11 mouse cellular contexts compared by ENCODE assay signal in the genomic region with DNA sequence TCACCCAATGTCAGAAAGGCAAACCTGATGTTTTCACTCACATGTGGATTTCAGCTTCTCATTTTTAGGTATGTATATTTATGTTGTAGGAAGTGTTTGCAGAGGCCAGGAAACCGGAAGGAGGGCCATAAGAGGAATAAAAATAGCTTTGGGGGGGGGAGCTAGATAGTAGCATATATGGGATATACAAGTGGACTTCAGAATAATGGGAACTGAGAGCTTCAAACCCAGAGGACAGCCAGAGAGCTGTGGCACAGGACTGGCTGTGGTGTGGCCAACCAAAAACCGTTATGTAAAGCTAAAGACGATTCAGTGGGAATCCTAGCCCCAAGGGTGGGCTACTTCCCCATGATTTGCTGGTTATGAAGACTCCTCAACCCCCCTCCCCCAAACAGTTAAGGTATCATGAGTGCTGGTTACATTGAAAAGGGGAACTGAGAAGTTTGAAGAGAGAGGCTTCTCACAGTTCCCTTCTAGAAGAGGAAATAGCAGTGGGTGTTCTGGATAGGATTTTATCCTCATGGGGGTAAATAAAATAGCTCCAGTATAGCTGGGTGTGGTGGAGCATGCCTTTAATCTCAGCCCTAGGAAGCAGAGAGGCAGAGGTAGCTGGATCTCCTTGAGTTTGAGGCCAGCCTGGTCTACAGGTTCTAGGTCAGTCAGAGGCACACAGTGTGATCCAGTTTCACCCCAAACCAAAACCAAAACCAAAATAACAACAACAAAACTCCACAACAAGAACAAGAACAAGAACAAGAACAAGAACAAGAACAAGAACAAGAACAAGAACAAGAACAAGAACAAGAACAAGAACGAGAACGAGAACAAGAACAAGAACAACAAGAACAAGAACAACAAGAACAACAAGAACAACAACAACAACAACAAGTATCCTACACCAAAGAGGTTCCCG. TPM values are rescaled to one million over a fixed set of nuclear protein-coding genes. Genes with fewer than 3 reads are reported as not detected.
DNase-seq lines count a peak whose midpoint lies in the region; ATAC-seq and TF ChIP-seq lines count a peak whose summit lies in the region.
"Not testable (repeated sequence)": the region's sequence is repeated elsewhere in the genome, so short reads cannot be mapped to it uniquely, and the experiment has no call there.
"Had no signal": no experiment of that assay in that cellular context is flagged by ENCODE, and none has a peak within 500 bp of the region (broad histone marks: within the 10 kb centered on the region; RNA-seq: fewer than 3 reads in every experiment).

No protein-coding gene starts in this region.

- H3K36me3 ChIP-seq in G1E (replicated peaks); intestine, postnatal 0 days (ENCODE audit: control insufficient read depth, insufficient read depth): not testable (repeated sequence)

- ATAC-seq in G1E (ENCODE audit: extremely low read depth, insufficient number of reproducible peaks, low FRiP score, poor library complexity, severe bottlenecking), result peak; percentile 40; the same call in 1 of the 2 replicates
- ATAC-seq in intestine, postnatal 0 days, result not testable (repeated sequence)

- H3K4me1 ChIP-seq in G1E (ENCODE audit: insufficient read depth, low read depth, low read length), result peaks cover 23% of the 10 kb centered on the region
- H3K4me1 ChIP-seq in brown adipose tissue, adult 24 weeks (ENCODE audit: control insufficient read depth, insufficient read depth, insufficient read length, low read length); intestine, postnatal 0 days (replicated peaks; ENCODE audit: control insufficient read depth, insufficient read depth, low read length): not testable (repeated sequence)

- peak overlapping the region; percentile 57; the same call in 1 of the 2 replicates for H3K27ac ChIP-seq in brown adipose tissue, adult 24 weeks (replicated peaks; ENCODE audit: low read depth, low read length)
- H3K27ac ChIP-seq in intestine, postnatal 0 days (ENCODE audit: low read depth, low read length), result not testable (repeated sequence)

- H3K27me3 ChIP-seq in G1E (ENCODE audit: insufficient read depth, low read length); intestine, postnatal 0 days (replicated peaks; ENCODE audit: control insufficient read depth, insufficient read depth, low read length): not testable (repeated sequence)

- not testable (repeated sequence) for H3K9me3 ChIP-seq in G1E (replicated peaks); intestine, postnatal 0 days (ENCODE audit: control insufficient read depth)

- not testable (repeated sequence) for DNase-seq in G1E (ENCODE audit: low spot score)
- peak; percentile 22 to 42 for DNase-seq in heart, adult 18-20 months
- DNase-seq in lung, postnatal 25 days (ENCODE audit: low spot score), result peak; percentile 10
- DNase-seq in monocyte, adult 2 months (ENCODE audit: low read depth in 1 of 2, low spot score in 2 of 2), result peak; percentile 8 to 28
- peak; percentile 3 for DNase-seq in spleen, adult 12 weeks (ENCODE audit: low spot score)

- not testable (repeated sequence) for H3K9ac ChIP-seq in intestine, postnatal 0 days (ENCODE audit: low read depth, low read length)

- peak overlapping the region; percentile 51 for H3K4me2 ChIP-seq in intestine, postnatal 0 days (replicated peaks; ENCODE audit: low read depth)

- H3K4me3 ChIP-seq in G1E (ENCODE audit: low read depth, low read length); brown adipose tissue, adult 24 weeks (ENCODE audit: insufficient read depth, low read depth, low read length); intestine, postnatal 0 days (ENCODE audit: low read depth, low read length): not testable (repeated sequence)

- 81% methylated on average over 6 of the region's 6 CpGs for WGBS in intestine, postnatal 0 days

- TF ChIP-seq CTCF in G1E (IDR thresholded peaks at IDR 0.05; ENCODE audit: low read depth, low read length); intestine, postnatal 0 days (IDR thresholded peaks at IDR 0.05; ENCODE audit: low read depth): not testable (repeated sequence)

RNA-seq across cellular contexts. Expression of a gene that starts 1.1 kb away (rescaled TPM):
- total RNA-seq in G1E (2014; fragmentation: Nextera tagmentation), result not detected in 2 replicates
- 0.06 and 0.11 TPM in 2 replicates for total RNA-seq in G1E (2017)
- polyA plus RNA-seq in G1E (2012), result not detected in 2 replicates
- polyA plus RNA-seq in brown adipose tissue, adult 24 weeks (2012; ENCODE audit: insufficient read depth, insufficient read length, missing spikeins), result not detected in 2 replicates
- 1 to 10 TPM; 2.5 to 3.5 TPM for total RNA-seq in heart, adult 18-20 months (2021)
- polyA plus RNA-seq in intestine, postnatal 0 days (2015; fragmentation: Nextera tagmentation; extraction: Ambion mirVana), result 2.7 and 3.1 TPM in 2 replicates
- polyA plus RNA-seq: C2C12; heart, embryonic 14.5 days; hindbrain, embryonic 12.5 days; neural tube, embryonic 11.5 days had no signal

RNA-seq across cellular contexts. Expression of a gene that starts 29.4 kb away (rescaled TPM):
- total RNA-seq in G1E (2014; fragmentation: Nextera tagmentation), result 39.3 and 44.2 TPM in 2 replicates
- total RNA-seq in G1E (2017), result 73.5 and 75.4 TPM in 2 replicates
- polyA plus RNA-seq in G1E (2012), result 2.3 and 2.9 TPM in 2 replicates
- 9.2 and 11.6 TPM in 2 replicates for polyA plus RNA-seq in brown adipose tissue, adult 24 weeks (2012; ENCODE audit: insufficient read depth, insufficient read length, missing spikeins)
- total RNA-seq in heart, adult 18-20 months (2021), result 10 to 100 TPM; 13.2 to 18.6 TPM
- polyA plus RNA-seq in intestine, postnatal 0 days (2015; fragmentation: Nextera tagmentation; extraction: Ambion mirVana), result 14.5 and 15.0 TPM in 2 replicates

RNA-seq across cellular contexts. Expression of a gene that starts 45.1 kb away (rescaled TPM):
- total RNA-seq in G1E (2014; fragmentation: Nextera tagmentation) (1.8 and 5.8 TPM in 2 replicates), G1E (2017) (7.6 and 9.0 TPM in 2 replicates)
- polyA plus RNA-seq in G1E (2012), result 1.9 and 2.7 TPM in 2 replicates
- 4.5 and 23.2 TPM in 2 replicates for polyA plus RNA-seq in brown adipose tissue, adult 24 weeks (2012; ENCODE audit: insufficient read depth, insufficient read length, missing spikeins)
- total RNA-seq in heart, adult 18-20 months (2021), result 1 to 10 TPM; 2.6 to 5.6 TPM
- 8.4 and 9.5 TPM in 2 replicates for polyA plus RNA-seq in intestine, postnatal 0 days (2015; fragmentation: Nextera tagmentation; extraction: Ambion mirVana)
